Mouse (Mus musculus): ENCODE data around the gene Cdc14a. TPM values are rescaled to one million over a fixed set of nuclear protein-coding genes. Genes with fewer than 3 reads are reported as not detected.

Gene Cdc14a
- polyA plus RNA-seq, 1 experiment from 2014 or later: 6.4 TPM

DNA sequence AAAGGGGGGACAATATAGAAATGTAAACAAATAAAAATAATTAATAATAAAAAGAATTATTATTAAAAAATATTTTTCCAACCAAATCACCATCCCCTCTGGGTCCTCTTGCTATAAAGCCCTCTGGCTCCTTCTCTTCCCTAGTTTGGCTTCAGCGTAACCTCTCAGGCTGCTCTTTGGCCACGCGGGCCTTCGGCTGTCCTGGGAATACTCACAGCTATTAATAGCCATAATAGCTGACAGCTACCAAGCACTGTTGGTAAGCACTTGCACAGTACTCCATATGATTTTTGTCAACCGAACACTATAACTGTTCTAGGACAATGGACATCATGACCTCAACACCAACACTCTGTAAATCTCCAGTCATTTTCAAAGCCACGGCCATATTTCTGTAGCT is 135.0 kb downstream of the Cdc14a start:
- Histone ChIP-seq H3K4me2 (no peak overlapping the region), H3K9me3 (no peaks in the 10 kb centered on the region), H3K9ac (no peak overlapping the region), H3K4me1 (no peaks in the 10 kb centered on the region), H3K36me3 (peaks cover 15% of the 10 kb centered on the region), H3K27me3 (no peaks in the 10 kb centered on the region), H3K4me3 (no peak overlapping the region), H3K27ac (no peak overlapping the region)
- WGBS: 83% methylated on average over 6 of the region's 6 CpGs
- no peak for ATAC-seq (ENCODE audit: insufficient number of reproducible peaks, low FRiP score, low TSS enrichment, low read depth)

DNA sequence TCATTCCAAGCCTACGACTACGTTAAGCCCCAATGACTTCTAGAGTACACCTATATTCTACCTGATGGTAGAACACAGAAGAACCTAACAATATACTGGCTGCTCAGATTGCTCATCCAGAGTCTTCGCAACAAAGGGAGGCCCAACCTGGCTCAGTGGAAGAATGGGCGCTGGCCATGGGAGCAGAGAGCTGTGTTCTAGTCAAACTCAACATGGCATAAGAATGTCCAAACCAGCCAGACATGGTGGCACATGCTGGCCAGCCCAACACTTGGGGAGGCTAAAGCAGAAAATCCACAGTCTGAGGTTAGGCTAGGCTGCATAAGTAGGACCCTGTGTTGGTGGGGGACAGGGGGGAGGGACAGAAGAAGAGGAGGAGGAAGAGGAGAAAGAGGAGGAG is 139.1 kb downstream of the Cdc14a start:
- WGBS: 88% methylated on average over 4 of the region's 4 CpGs
- H3K4me2 ChIP-seq: no peak overlapping the region
- peaks cover 5% of the 10 kb centered on the region; the same call in 1 of the 2 replicates for H3K36me3 ChIP-seq
- no peak overlapping the region for H3K9ac ChIP-seq
- H3K27me3 ChIP-seq: no peaks in the 10 kb centered on the region
- H3K4me1 ChIP-seq: no peaks in the 10 kb centered on the region
- no peak overlapping the region for H3K4me3 ChIP-seq
- H3K9me3 ChIP-seq: no peaks in the 10 kb centered on the region
- ATAC-seq (ENCODE audit: insufficient number of reproducible peaks, low FRiP score, low TSS enrichment, low read depth): no peak
- no peak overlapping the region for H3K27ac ChIP-seq

DNA sequence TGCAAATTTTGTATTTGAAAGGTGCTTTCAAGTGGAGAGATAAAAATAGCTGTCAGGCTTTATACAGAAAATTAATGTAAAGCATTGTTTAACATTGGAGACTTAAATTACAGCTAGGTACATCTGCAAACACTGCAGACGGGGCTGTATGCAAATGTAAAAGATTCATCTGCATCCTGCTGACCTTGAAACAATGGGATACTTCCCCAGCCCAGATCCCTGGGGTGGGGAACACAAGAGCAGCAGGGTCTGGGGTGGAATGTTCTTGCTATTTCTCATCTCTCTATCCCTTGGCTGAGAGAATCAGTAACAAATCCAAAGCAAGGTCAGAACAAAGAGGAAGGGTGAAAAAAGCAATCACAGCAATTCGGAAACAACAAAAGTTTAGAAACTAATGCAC is 139.8 kb downstream of the Cdc14a start:
- 73% methylated on average over 2 of the region's 2 CpGs for WGBS
- Histone ChIP-seq H3K9ac (no peak overlapping the region), H3K4me3 (no peak overlapping the region), H3K4me2 (no peak overlapping the region), H3K27ac (no peak overlapping the region), H3K27me3 (no peaks in the 10 kb centered on the region), H3K9me3 (no peaks in the 10 kb centered on the region), H3K36me3 (peaks cover 5% of the 10 kb centered on the region; the same call in 1 of the 2 replicates), H3K4me1 (no peaks in the 10 kb centered on the region)
- no peak for ATAC-seq (ENCODE audit: insufficient number of reproducible peaks, low FRiP score, low TSS enrichment, low read depth)

DNA sequence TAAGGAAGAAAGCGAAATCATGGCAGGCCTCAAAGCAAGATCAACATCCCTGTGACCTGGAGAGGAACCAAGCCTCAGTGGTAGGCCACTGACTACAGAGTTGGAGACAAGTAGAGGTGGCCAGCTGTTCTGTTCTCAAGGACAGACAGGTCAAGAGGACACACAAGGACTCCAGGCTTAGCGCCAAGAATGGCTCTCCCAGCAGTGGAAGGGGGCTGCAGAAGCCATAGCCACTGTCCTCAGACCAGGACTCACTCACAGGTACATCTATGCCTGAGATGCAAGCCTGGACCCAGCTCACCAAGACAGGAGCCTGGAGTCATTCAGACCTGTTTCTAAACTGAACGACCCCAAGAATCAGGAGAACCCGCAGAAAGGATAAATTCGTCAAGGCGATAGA is 142.2 kb downstream of the Cdc14a start:
- Histone ChIP-seq H3K9ac (no peak overlapping the region), H3K27ac (no peak overlapping the region), H3K4me2 (no peak overlapping the region), H3K36me3 (peaks cover 5% of the 10 kb centered on the region; the same call in 1 of the 2 replicates), H3K27me3 (no peaks in the 10 kb centered on the region), H3K4me3 (no peak overlapping the region), H3K9me3 (no peaks in the 10 kb centered on the region), H3K4me1 (no peaks in the 10 kb centered on the region; the same call in 1 of the 2 replicates)
- WGBS: 93% methylated on average over 6 of the region's 6 CpGs
- ATAC-seq (ENCODE audit: insufficient number of reproducible peaks, low FRiP score, low TSS enrichment, low read depth): no peak

DNA sequence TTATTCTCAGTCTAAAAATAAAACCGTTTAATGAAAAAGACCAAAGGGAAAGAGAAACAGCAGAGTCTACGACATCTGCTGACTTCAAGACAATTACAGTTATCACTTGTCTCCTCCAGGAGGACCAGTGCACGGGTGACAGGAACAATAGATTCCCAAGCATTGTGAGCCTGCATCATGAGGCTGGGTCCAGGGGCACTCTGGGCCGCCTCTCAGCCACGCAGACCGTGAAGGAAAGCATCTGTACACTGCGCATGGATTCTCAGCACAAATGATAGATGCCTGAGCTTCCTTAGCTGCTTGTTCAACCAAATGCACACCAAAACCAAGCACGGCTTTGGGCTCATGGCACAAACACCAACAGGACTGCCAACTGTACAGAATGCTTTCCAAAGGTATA is 146.7 kb downstream of the Cdc14a start:
- Histone ChIP-seq H3K9ac (no peak overlapping the region), H3K4me2 (no peak overlapping the region), H3K27ac (no peak overlapping the region), H3K4me3 (no peak overlapping the region), H3K36me3 (peaks cover 5% of the 10 kb centered on the region; the same call in 1 of the 2 replicates), H3K27me3 (no peaks in the 10 kb centered on the region), H3K9me3 (no peaks in the 10 kb centered on the region), H3K4me1 (no peaks in the 10 kb centered on the region; the same call in 1 of the 2 replicates)
- no peak for ATAC-seq (ENCODE audit: insufficient number of reproducible peaks, low FRiP score, low TSS enrichment, low read depth)
- 82% methylated on average over 8 of the region's 8 CpGs for WGBS

DNA sequence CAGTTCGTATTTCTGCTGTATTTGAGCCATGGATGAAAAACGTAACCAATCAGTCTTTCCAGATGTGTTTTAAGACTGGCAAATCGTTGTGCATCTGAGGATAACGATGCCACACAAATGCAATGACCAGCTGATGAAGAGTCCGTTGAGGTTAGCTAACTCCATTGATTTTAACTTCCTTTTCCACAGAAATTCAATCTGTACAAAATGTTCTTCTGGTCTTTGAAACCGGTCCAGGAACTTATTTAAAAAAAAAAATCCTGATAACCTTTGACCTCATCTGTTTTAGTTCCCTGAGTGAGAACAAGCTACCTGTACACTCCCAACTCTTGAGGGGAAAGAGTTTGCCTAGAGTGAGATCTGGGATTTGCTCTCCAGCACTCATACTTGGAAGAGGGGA is 152.2 kb downstream of the Cdc14a start:
- 77% methylated on average over 6 of the region's 6 CpGs for WGBS
- ATAC-seq (ENCODE audit: insufficient number of reproducible peaks, low FRiP score, low TSS enrichment, low read depth): no peak

DNA sequence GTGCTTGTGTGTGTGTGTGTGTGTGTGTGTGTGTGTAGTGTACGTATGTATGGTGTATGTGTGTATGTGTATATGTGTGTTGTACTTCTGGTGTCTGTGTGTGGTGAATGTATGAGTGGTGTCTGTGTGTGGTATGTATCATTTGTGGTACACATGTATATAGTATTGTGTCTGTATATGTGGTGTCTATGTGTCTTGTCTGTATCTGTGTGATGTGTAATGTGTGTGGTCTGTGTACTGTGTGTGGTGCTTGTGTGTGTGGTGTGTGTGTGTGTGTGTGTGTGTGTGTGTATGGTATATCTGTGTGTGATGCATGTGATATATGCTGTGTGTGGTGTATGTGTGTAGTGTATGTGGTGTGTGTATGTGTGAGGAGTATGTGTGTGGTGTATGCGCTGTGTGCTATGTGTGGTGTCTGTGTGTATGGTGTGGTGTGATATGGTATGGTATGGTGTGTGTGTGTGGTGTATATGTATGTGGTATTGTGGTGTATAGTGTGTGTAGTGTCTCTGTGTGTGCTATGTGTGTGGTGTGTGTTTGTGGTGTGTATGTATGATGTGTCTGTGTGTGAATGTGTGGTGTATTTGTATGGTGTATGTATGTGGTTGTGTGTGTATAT is 156.7 kb downstream of the Cdc14a start:
- no peak for ATAC-seq (ENCODE audit: insufficient number of reproducible peaks, low FRiP score, low TSS enrichment, low read depth)
- peaks cover 3% of the 10 kb centered on the region; the same call in 1 of the 2 replicates for H3K4me1 ChIP-seq
- peak overlapping the region; percentile 73 for H3K27ac ChIP-seq
- no peaks in the 10 kb centered on the region for H3K36me3 ChIP-seq
- no peaks in the 10 kb centered on the region for H3K9me3 ChIP-seq
- no peak overlapping the region for H3K4me2 ChIP-seq
- H3K27me3 ChIP-seq: no peaks in the 10 kb centered on the region
- no peak overlapping the region for H3K4me3 ChIP-seq
- WGBS: 90% methylated on average over 2 of the region's 2 CpGs
- H3K9ac ChIP-seq: no peak overlapping the region

More for the DNA sequence above, 152.2 kb downstream of the Cdc14a start:
- Histone ChIP-seq H3K9ac (no peak overlapping the region), H3K27ac (no peak overlapping the region), H3K4me1 (no peaks in the 10 kb centered on the region; the same call in 1 of the 2 replicates), H3K27me3 (no peaks in the 10 kb centered on the region), H3K9me3 (no peaks in the 10 kb centered on the region), H3K4me2 (no peak overlapping the region), H3K36me3 (no peaks in the 10 kb centered on the region), H3K4me3 (no peak overlapping the region)

DNA sequence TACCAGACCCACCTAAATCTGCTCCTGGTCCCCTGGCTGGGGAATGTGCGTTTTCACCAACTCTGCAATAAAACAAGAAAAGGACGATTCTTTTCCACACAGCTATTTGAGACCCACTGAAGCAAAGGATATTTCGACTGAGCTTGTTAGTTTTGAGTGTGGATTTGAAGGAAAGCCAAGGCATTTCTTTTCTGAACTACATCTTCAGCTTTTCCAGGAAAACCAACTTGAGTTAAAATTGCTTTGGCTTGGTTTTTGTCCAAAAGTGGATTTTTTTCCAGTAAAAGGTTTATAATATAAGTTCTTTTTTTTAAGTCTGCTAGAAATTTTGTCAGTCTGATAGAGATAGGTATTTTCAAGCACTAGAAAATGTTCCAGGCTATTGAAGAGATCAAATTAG is 157.5 kb downstream of the Cdc14a start:
- H3K27ac ChIP-seq: peak overlapping the region; percentile 74
- H3K4me1 ChIP-seq: peaks cover 3% of the 10 kb centered on the region; the same call in 1 of the 2 replicates
- no peak overlapping the region for H3K4me3 ChIP-seq
- H3K9me3 ChIP-seq: no peaks in the 10 kb centered on the region
- H3K9ac ChIP-seq: no peak overlapping the region
- no peaks in the 10 kb centered on the region for H3K27me3 ChIP-seq
- no peaks in the 10 kb centered on the region for H3K36me3 ChIP-seq
- H3K4me2 ChIP-seq: no peak overlapping the region
- no peak for ATAC-seq (ENCODE audit: insufficient number of reproducible peaks, low FRiP score, low TSS enrichment, low read depth)
- WGBS: 24% methylated on average over 3 of the region's 3 CpGs

DNA sequence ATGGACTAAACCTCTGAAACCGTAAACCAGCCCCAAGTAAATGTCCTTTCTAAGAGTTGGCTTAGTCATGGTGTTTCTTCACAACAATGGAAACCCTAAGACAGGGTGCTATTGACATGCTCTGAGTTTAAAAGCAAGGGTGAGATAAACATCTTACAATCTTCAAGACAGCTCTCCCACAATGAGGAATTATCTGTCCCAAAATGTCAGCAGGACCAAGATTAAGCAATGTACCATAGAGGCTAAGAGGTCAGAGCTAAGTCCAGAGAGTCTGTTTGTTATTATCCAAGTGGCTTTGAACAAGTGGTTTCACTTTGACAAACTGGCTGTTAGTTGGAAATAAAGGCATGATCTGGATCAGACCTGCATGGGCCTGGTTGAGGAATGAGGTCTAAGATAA is 159.9 kb downstream of the Cdc14a start:
- WGBS: 74% methylated on average over 1 of the region's 1 CpGs
- Histone ChIP-seq H3K36me3 (no peaks in the 10 kb centered on the region), H3K4me1 (peaks cover 3% of the 10 kb centered on the region; the same call in 1 of the 2 replicates), H3K4me3 (no peak overlapping the region), H3K27me3 (no peaks in the 10 kb centered on the region), H3K9me3 (no peaks in the 10 kb centered on the region), H3K9ac (no peak overlapping the region), H3K27ac (no peak overlapping the region), H3K4me2 (no peak overlapping the region)
- no peak for ATAC-seq (ENCODE audit: insufficient number of reproducible peaks, low FRiP score, low TSS enrichment, low read depth)

DNA sequence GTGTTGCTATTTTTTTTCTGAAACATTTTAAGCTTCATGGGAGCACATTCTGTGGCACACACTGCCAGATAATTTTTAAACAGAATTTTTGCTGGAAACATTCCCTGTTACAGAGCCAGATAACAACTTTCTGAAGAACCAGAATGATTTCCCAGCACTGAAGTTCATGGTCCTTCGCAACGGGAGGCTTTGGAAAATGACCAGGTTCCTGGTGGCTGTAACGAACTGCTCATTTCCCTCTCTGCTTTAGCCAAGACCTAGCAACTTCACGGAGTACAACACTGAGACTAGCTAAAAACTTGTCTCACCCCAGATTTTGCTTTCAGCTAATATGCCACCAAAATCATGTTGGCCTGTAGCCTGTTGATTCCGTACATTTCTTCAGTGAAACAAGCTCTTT is 160.8 kb downstream of the Cdc14a start:
- Histone ChIP-seq H3K9me3 (no peaks in the 10 kb centered on the region), H3K4me3 (no peak overlapping the region), H3K4me1 (peaks cover 3% of the 10 kb centered on the region; the same call in 1 of the 2 replicates), H3K4me2 (no peak overlapping the region), H3K9ac (no peak overlapping the region), H3K27ac (peak overlapping the region; percentile 61; the same call in 1 of the 2 replicates), H3K36me3 (no peaks in the 10 kb centered on the region), H3K27me3 (no peaks in the 10 kb centered on the region)
- WGBS: 61% methylated on average over 5 of the region's 5 CpGs
- no peak for ATAC-seq (ENCODE audit: insufficient number of reproducible peaks, low FRiP score, low TSS enrichment, low read depth)

DNA sequence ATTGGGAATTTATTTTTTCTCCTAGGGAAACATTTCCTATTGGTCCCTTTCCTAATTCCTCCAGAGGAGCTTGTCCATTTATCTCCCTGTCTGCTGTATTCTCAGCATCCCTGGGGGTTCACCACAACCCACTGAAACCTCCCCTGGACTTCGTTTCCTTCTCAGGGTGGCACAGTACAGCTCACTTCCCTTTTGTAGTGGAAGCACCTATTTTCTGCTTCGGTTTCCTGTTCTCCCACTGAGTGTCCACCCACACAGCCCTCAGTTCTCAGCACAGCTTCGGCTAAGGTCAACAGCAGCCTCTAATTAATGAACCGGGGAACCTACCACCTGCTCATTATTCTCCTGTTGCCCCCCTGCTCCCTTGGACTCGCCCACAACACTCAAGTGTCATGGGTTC is 167.7 kb downstream of the Cdc14a start:
- Histone ChIP-seq H3K9me3 (no peaks in the 10 kb centered on the region), H3K36me3 (no peaks in the 10 kb centered on the region), H3K27me3 (peaks cover 42% of the 10 kb centered on the region), H3K9ac (no peak overlapping the region), H3K4me1 (peaks cover 23% of the 10 kb centered on the region), H3K4me3 (no peak overlapping the region), H3K4me2 (no peak overlapping the region), H3K27ac (no peak overlapping the region)
- no peak for ATAC-seq (ENCODE audit: insufficient number of reproducible peaks, low FRiP score, low TSS enrichment, low read depth)
- 32% methylated on average over 5 of the region's 5 CpGs for WGBS

DNA sequence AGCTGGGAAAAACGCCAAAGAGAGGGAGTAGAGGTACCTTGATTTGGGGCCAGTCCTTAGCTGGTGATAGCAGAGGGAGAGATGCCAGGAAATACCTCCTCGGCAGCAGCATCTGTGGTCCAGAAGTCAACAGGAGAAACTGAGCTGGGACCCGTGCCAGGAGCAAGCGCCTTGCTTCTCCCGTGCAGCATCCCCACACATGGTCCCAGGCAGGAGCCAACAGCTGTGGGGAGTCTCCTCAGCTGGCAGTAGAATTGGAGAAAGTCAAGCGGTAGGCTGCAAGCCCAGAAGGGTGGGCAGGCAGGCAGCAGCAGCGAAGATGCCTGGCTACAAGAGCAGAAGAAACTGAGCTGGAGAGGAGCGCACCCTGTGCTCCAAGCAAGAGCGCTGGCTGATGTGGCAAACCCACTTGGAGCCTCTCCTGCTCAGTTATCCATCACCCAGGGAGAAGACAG is 170.7 kb downstream of the Cdc14a start, which contains the start of gene Gpr88:
Gene Gpr88 (minus strand): TSS at position 427 of the 455 bp plus-strand sequence.
- peak within 1 kb of the TSS; percentile 71 for H3K27ac ChIP-seq
- peak; percentile 87 for ATAC-seq (ENCODE audit: insufficient number of reproducible peaks, low FRiP score, low TSS enrichment, low read depth)

More for the DNA sequence above, 170.7 kb downstream of the Cdc14a start, which contains the start of gene Gpr88:
- H3K4me2 ChIP-seq: peak within 1 kb of the TSS; percentile 98
- WGBS: 2% methylated on average over 9 of the region's 9 CpGs
- no peaks in the 10 kb centered on the region for H3K36me3 ChIP-seq
- no peaks in the 10 kb centered on the region for H3K9me3 ChIP-seq
- peaks cover 57% of the 10 kb centered on the region for H3K27me3 ChIP-seq
- H3K4me3 ChIP-seq: peak within 1 kb of the TSS; percentile 53
- peaks cover 23% of the 10 kb centered on the region for H3K4me1 ChIP-seq
- 0 out of 2 replicates have a peak within 1 kb of the TSS, but pooled peaks have one; percentile 43 for H3K9ac ChIP-seq

All from limb, embryonic 15.5 days (tissue).